Mouse (Mus musculus): Measurements from ENCODE around the gene Luc7l3.

DNA sequence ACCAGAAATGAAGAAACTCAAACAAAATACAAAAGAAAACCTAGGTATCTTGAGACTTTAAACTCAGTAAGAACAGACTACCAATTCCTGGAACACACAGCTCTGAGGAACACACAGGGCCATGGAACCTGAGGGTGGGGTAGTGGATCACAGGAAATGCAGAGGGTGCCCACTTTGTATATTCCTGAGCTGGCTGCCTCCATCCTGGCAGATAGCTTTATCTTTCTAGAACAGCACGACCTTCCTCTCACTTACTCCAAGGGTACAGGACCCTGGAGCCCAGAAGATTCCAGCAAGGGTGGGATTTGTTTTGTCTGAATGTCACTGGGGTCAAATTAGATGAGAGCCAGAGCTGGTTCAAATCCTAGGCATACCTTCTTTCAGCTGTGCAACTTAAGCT lies 28.5 kb upstream of the Luc7l3 start:
- TF ChIP-seq GATA1 (IDR thresholded peaks at IDR 0.05; ENCODE audit: low read length) (no peak), TAL1 (IDR thresholded peaks at IDR 0.05; ENCODE audit: low read length) (no peak)

Data from erythroblast, embryonic 14.5 days (primary cell).